Mouse (Mus musculus): ENCODE data around the gene Ucp2.

GRCm38 (mm10) chr7:100484493-100484892 lies 8.6 kb upstream of the Ucp2 start:
- TF ChIP-seq POLR2A (IDR thresholded peaks at IDR 0.05; ENCODE audit: extremely low read depth, insufficient read depth, low read length), result no peak
- TF ChIP-seq CTCF (IDR thresholded peaks at IDR 0.05; ENCODE audit: low read depth, low read length), result no peak
